Mouse (Mus musculus): Measurements from ENCODE around the gene 4930415O20Rik. TPM values are rescaled to one million over a fixed set of nuclear protein-coding genes. Genes with fewer than 3 reads are reported as not detected.

Gene 4930415O20Rik
- polyA plus RNA-seq, 1 experiment from 2014 or later: not detected

DNA sequence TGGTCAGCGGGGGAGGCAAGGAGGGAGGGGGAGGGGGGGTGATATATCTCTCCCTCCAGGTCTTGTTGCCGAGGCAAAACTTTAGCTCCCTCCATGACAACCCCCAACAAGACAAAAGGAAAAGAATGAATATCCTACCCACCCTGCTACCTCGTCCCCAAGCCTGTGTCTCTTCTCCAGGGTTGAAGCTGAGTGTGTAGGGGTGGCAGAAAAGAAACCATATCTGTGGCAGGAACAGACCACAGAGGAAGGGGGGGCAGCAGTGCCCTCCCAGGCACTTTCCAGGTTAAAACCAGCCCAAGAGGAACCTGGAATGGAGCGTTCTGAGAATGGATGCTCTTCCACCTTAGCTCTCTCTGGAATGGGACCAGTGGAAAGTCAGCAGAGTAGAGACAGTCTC, 59.7 kb downstream of the 4930415O20Rik start, which contains the start of gene Cacnb3:
TSS of gene Cacnb3 (plus strand) at position 301 of the 400 bp plus-strand sequence.
- ATAC-seq: no peak

DNA sequence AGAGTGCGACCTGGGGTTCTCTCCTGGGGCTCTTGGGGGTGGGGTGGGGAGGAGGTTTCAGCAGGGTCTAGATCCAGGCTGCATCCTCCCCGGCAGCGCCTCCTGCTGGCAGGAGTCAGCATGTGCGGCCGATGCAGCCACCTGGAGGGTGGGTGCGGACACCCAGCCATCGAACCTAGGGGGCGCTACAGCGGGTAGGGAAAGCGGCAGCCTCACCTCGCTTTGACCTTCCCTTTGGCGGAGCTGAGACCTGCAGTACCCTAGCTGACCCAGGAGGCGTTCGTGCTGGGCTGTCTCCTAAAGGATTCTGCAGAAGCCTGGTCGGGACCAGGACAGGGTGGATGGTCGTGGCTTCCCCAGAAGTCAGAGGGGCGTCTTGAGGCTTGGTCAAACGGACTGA, 60.7 kb downstream of the 4930415O20Rik start:
- Histone ChIP-seq H3K4me1 (ENCODE audit: insufficient read depth) (peaks cover 27% of the 10 kb centered on the region), H3K27ac (ENCODE audit: low read depth) (no peak overlapping the region), H3K4me3 (ENCODE audit: low read depth, low read length) (no peak overlapping the region), H3K36me3 (replicated peaks; ENCODE audit: insufficient read depth, low read length) (no peaks in the 10 kb centered on the region), H3K9ac (replicated peaks) (no peak overlapping the region), H3K4me2 (ENCODE audit: low read depth, low read length) (0 out of 2 replicates have a peak overlapping the region, but pooled peaks have one; percentile 15), H3K9me3 (ENCODE audit: low read length) (no peaks in the 10 kb centered on the region), H3K27me3 (ENCODE audit: insufficient read depth, low read length) (peaks cover 95% of the 10 kb centered on the region)
- ATAC-seq (peak; percentile 52), DNase-seq (peak; percentile 87)
- no peak for TF ChIP-seq EP300 (IDR thresholded peaks at IDR 0.05; ENCODE audit: low read depth)
- peak; percentile 89 for TF ChIP-seq CTCF (IDR thresholded peaks at IDR 0.05; ENCODE audit: low read depth)
- 2% methylated on average over 18 of the region's 18 CpGs for WGBS (ENCODE audit: insufficient replicate concordance)

More for the DNA sequence above, 59.7 kb downstream of the 4930415O20Rik start, which contains the start of gene Cacnb3:
- H3K27me3 ChIP-seq (ENCODE audit: insufficient read depth, low read length): peaks cover 91% of the 10 kb centered on the region
- DNase-seq: no peak
- H3K9me3 ChIP-seq (ENCODE audit: low read length): no peaks in the 10 kb centered on the region
- no peak within 1 kb of the TSS for H3K27ac ChIP-seq (ENCODE audit: low read depth)
- TF ChIP-seq CTCF (IDR thresholded peaks at IDR 0.05; ENCODE audit: low read depth): no peak
- no peaks in the 10 kb centered on the region for H3K36me3 ChIP-seq (replicated peaks; ENCODE audit: insufficient read depth, low read length)
- H3K9ac ChIP-seq (replicated peaks): no peak within 1 kb of the TSS
- H3K4me3 ChIP-seq (ENCODE audit: low read depth, low read length): no peak within 1 kb of the TSS
- 0 out of 2 replicates have a peak within 1 kb of the TSS, but pooled peaks have one; percentile 15 for H3K4me2 ChIP-seq (ENCODE audit: low read depth, low read length)
- WGBS (ENCODE audit: insufficient replicate concordance): 29% methylated on average over 4 of the region's 4 CpGs
- peaks cover 27% of the 10 kb centered on the region for H3K4me1 ChIP-seq (ENCODE audit: insufficient read depth)

GRCm38 (mm10) chr15:98632107-98632744, 61.4 kb downstream of the 4930415O20Rik start:
- H3K9ac ChIP-seq (replicated peaks): no peak overlapping the region
- no peak overlapping the region for H3K27ac ChIP-seq (ENCODE audit: low read depth)
- DNase-seq: peak; percentile 41
- H3K36me3 ChIP-seq (replicated peaks; ENCODE audit: insufficient read depth, low read length): no peaks in the 10 kb centered on the region
- under 1% methylated on average over 25 of the region's 25 CpGs for WGBS (ENCODE audit: insufficient replicate concordance)
- no peak for TF ChIP-seq EP300 (IDR thresholded peaks at IDR 0.05; ENCODE audit: low read depth)
- no peak for TF ChIP-seq CTCF (IDR thresholded peaks at IDR 0.05; ENCODE audit: low read depth)
- peaks cover 96% of the 10 kb centered on the region for H3K27me3 ChIP-seq (ENCODE audit: insufficient read depth, low read length)
- H3K4me3 ChIP-seq (ENCODE audit: low read depth, low read length): peak overlapping the region; percentile 23; the same call in 1 of the 2 replicates
- ATAC-seq: no peak
- H3K4me1 ChIP-seq (ENCODE audit: insufficient read depth): peaks cover 27% of the 10 kb centered on the region
- no peaks in the 10 kb centered on the region for H3K9me3 ChIP-seq (ENCODE audit: low read length)
- H3K4me2 ChIP-seq (ENCODE audit: low read depth, low read length): peak overlapping the region; percentile 15; the same call in 1 of the 2 replicates

DNA sequence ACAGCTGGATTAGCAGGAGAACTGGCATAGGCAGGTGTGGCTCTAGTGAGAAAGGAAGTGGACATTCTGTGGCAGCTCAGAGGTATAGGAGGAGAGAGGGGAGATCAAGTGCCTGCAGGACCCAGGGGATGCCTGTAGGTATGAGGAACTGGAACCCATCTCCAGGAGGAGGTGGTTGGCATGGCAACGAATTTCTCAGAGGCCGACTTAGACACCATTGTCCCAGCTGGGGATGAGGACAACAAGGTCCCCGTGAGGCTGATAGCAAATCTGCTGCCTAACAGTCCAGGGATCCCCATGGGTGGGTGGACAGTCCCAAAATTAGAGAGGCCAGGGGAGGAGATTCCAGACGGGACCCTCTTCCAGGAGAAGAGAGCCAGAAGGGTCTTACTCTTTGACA, 62.1 kb downstream of the 4930415O20Rik start:
- ATAC-seq: no peak
- Histone ChIP-seq H3K4me2 (ENCODE audit: low read depth, low read length) (no peak overlapping the region), H3K27me3 (ENCODE audit: insufficient read depth, low read length) (peaks cover 99% of the 10 kb centered on the region)

DNA sequence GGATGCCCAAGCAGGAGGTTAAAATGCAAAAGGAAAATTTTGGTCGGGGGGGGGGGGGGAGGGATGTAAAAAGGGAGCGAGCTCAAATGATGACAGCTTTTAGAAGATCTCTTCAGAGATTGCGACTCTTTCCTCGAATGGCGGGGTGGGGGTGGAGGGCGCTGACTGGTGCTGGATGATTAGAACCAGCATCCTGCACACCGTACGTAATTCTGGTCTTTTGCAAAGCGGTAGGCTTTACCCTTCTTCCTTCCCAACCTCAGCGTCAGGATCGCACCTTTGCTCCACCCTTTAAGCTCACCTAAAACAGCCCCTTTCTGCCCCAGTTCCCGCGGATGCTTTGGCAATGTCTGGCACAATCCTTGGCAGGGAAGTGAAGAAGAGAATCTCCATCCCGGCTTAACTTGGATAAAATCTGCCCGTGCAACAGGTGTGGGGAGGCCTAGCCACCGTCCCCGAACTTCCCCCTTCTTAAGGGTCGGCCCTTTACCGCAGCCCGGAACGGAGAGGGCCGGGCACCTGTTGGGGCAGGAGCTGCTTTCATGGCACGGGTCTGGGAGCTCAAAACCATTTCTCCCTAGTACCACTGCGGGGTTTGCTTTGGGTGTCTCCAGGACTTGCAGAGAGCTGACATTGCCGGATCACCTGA, 63.1 kb downstream of the 4930415O20Rik start:
- Histone ChIP-seq H3K9ac (replicated peaks) (no peak overlapping the region), H3K4me2 (ENCODE audit: low read depth, low read length) (peak overlapping the region; percentile 88), H3K4me1 (ENCODE audit: insufficient read depth) (peaks cover 23% of the 10 kb centered on the region), H3K9me3 (ENCODE audit: low read length) (no peaks in the 10 kb centered on the region), H3K36me3 (replicated peaks; ENCODE audit: insufficient read depth, low read length) (no peaks in the 10 kb centered on the region), H3K27ac (ENCODE audit: low read depth) (no peak overlapping the region), H3K4me3 (ENCODE audit: low read depth, low read length) (peak overlapping the region; percentile 66), H3K27me3 (ENCODE audit: insufficient read depth, low read length) (peaks cover 89% of the 10 kb centered on the region)
- DNase-seq: no peak
- under 1% methylated on average over 23 of the region's 25 CpGs for WGBS (ENCODE audit: insufficient replicate concordance)
- TF ChIP-seq CTCF (IDR thresholded peaks at IDR 0.05; ENCODE audit: low read depth) (no peak), EP300 (IDR thresholded peaks at IDR 0.05; ENCODE audit: low read depth) (no peak)
- no peak for ATAC-seq

More for the DNA sequence above, 62.1 kb downstream of the 4930415O20Rik start:
- WGBS (ENCODE audit: insufficient replicate concordance): 1% methylated on average over 4 of the region's 4 CpGs
- DNase-seq: no peak
- no peak overlapping the region for H3K9ac ChIP-seq (replicated peaks)
- TF ChIP-seq EP300 (IDR thresholded peaks at IDR 0.05; ENCODE audit: low read depth) (no peak), CTCF (IDR thresholded peaks at IDR 0.05; ENCODE audit: low read depth) (no peak)
- H3K36me3 ChIP-seq (replicated peaks; ENCODE audit: insufficient read depth, low read length): no peaks in the 10 kb centered on the region
- no peak overlapping the region for H3K4me3 ChIP-seq (ENCODE audit: low read depth, low read length)
- no peak overlapping the region for H3K27ac ChIP-seq (ENCODE audit: low read depth)
- H3K4me1 ChIP-seq (ENCODE audit: insufficient read depth): peaks cover 27% of the 10 kb centered on the region
- no peaks in the 10 kb centered on the region for H3K9me3 ChIP-seq (ENCODE audit: low read length)

DNA sequence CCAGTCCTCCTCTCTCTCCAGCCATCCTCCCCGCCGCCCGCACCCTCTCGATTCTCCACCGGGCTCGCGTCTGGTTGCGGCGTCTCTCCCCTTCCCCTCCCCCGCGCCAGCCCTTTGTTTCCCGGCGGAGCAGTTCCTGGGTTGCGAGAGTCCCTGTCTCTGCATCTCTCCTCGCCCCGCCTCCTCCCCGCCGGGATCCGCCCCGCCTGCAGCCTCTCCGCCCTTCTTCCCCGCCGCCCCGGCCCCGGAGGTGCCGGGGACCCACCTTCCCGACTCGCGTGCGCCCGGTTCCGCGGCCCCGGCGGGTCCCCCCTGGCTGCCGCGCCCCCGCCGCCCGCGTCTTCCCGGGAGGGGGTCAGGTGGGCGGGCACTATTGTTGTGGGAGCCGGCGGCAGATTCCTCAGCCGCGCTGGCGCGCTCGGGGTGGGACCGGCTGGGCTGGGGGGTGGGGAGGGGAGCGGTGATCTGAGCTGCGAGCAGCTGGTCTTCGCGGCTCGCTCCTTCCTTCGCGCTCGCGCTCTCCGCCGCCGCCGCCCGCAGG, 63.8 kb downstream of the 4930415O20Rik start:
- DNase-seq (peak; percentile 62), ATAC-seq (peak; percentile 18; the same call in 1 of the 2 replicates)
- Histone ChIP-seq H3K4me2 (ENCODE audit: low read depth, low read length) (peak overlapping the region; percentile 88), H3K36me3 (replicated peaks; ENCODE audit: insufficient read depth, low read length) (no peaks in the 10 kb centered on the region), H3K4me1 (ENCODE audit: insufficient read depth) (peaks cover 18% of the 10 kb centered on the region), H3K9me3 (ENCODE audit: low read length) (no peaks in the 10 kb centered on the region), H3K27ac (ENCODE audit: low read depth) (no peak overlapping the region), H3K4me3 (ENCODE audit: low read depth, low read length) (peak overlapping the region; percentile 66), H3K9ac (replicated peaks) (peak overlapping the region; percentile 44), H3K27me3 (ENCODE audit: insufficient read depth, low read length) (peaks cover 89% of the 10 kb centered on the region)
- 1% methylated on average over 46 of the region's 65 CpGs for WGBS (ENCODE audit: insufficient replicate concordance)
- TF ChIP-seq EP300 (IDR thresholded peaks at IDR 0.05; ENCODE audit: low read depth) (no peak), CTCF (IDR thresholded peaks at IDR 0.05; ENCODE audit: low read depth) (no peak)

Data from liver, postnatal 0 days (tissue).